Mouse (Mus musculus) CH12.LX (cell line): ENCODE results near the gene Cnnm2. TPM values are rescaled to one million over a fixed set of nuclear protein-coding genes. Genes with fewer than 3 reads are reported as not detected.

Experiments used
- DNase-seq: peaks from one replicate; pipeline ENCODE4 v3.0.0-alpha.2; 2013; ENCODE audit errors: extremely low read depth
- H3K27ac ChIP-seq: 2 replicates; pipeline ENCODE4 v1.5.1; 2012; ENCODE audit warnings: low read depth, mild to moderate bottlenecking, control low read depth, moderate library complexity; ENCODE audit not compliant: insufficient read depth
- H3K27me3 ChIP-seq: replicated peaks from 2 replicates; pipeline ENCODE3; 2012; ENCODE audit warnings: inconsistent platforms
- H3K36me3 ChIP-seq, 2 experiments: replicated peaks in 1 of 2; 2 replicates each; pipeline versions ENCODE3 to v1.6.1; 2012; ENCODE audit warnings: inconsistent platforms in 1 of 2, low read length in 1 of 2, mild to moderate bottlenecking in 1 of 2, mixed read lengths in 1 of 2, moderate library complexity in 1 of 2; ENCODE audit not compliant: control insufficient read depth in 1 of 2, insufficient read depth in 1 of 2
- H3K4me1 ChIP-seq, 2 experiments: 2 replicates each; pipeline ENCODE4 v1.6.1; 2012; ENCODE audit warnings: inconsistent platforms in 1 of 2, moderate library complexity in 1 of 2; ENCODE audit not compliant: insufficient read depth in 2 of 2, control insufficient read depth in 1 of 2
- H3K4me2 ChIP-seq: 2 replicates; pipeline ENCODE4 v1.6.1; 2012; ENCODE audit warnings: low read depth, mild to moderate bottlenecking, control low read depth; ENCODE audit not compliant: poor library complexity, insufficient read depth, severe bottlenecking
- H3K4me3 ChIP-seq, 3 experiments: fragments of 150-350 bp in 1 of 3; sonication (generic) in 1 of 3; replicated peaks in 1 of 3; 2 replicates each; pipeline versions ENCODE3 to v1.5.1; 2011 to 2012; ENCODE audit warnings: low read depth in 2 of 3, low read length in 2 of 3, mild to moderate bottlenecking in 2 of 3, moderate library complexity in 2 of 3, control low read depth in 1 of 3, improper control_type of control experiment in 1 of 3, inconsistent platforms in 1 of 3, mixed read lengths in 1 of 3; ENCODE audit not compliant: poor library complexity in 1 of 3
- H3K79me2 ChIP-seq: replicated peaks from 2 replicates; pipeline ENCODE4 v1.6.1; 2012; ENCODE audit warnings: mild to moderate bottlenecking, moderate library complexity; ENCODE audit not compliant: control insufficient read depth, poor library complexity, insufficient read depth, severe bottlenecking; ENCODE audit errors: extremely low read depth
- H3K9ac ChIP-seq: 2 replicates; pipeline ENCODE4 v1.6.1; 2012; ENCODE audit warnings: low read depth, mild to moderate bottlenecking, control low read depth, moderate library complexity; ENCODE audit not compliant: insufficient read depth
- H3K9me3 ChIP-seq: replicated peaks from 2 replicates; pipeline ENCODE3; 2012; ENCODE audit warnings: low read length, inconsistent platforms, mixed read lengths
- BHLHE40 ChIP-seq: IDR thresholded peaks from 2 replicates; pipeline ENCODE4 v1.6.1; 2011; ENCODE audit warnings: mild to moderate bottlenecking, low read depth, low read length, improper control_type of control experiment
- CHD1 ChIP-seq: IDR thresholded peaks from 2 replicates; pipeline ENCODE4 v1.6.1; 2012; ENCODE audit warnings: low read depth, low read length, improper control_type of control experiment, inconsistent platforms
- ELF1 ChIP-seq: IDR thresholded peaks from 2 replicates; pipeline ENCODE4 v1.6.1; 2014; ENCODE audit warnings: low read depth, mild to moderate bottlenecking, inconsistent platforms, low read length, improper control_type of control experiment
- GABPA ChIP-seq: IDR thresholded peaks from 2 replicates; pipeline ENCODE4 v1.6.1; 2012; ENCODE audit warnings: low read depth, low read length, improper control_type of control experiment, inconsistent platforms; ENCODE audit not compliant: insufficient replicate concordance
- HCFC1 ChIP-seq: IDR thresholded peaks from 2 replicates; pipeline ENCODE4 v1.6.1; 2012; ENCODE audit warnings: low read depth, mild to moderate bottlenecking, inconsistent platforms, low read length, improper control_type of control experiment
- IRF4 ChIP-seq: IDR thresholded peaks from 2 replicates; pipeline ENCODE4 v1.6.1; 2014; ENCODE audit warnings: low read depth, mild to moderate bottlenecking, inconsistent platforms, low read length, improper control_type of control experiment
- JUN ChIP-seq: IDR thresholded peaks from 2 replicates; pipeline ENCODE4 v1.6.1; 2011; ENCODE audit warnings: low read depth, mild to moderate bottlenecking, low read length, improper control_type of control experiment, moderate library complexity; ENCODE audit not compliant: insufficient read depth
- JUND ChIP-seq: conservative IDR thresholded peaks from 2 replicates; pipeline ENCODE4 v1.6.1; 2011; ENCODE audit warnings: low read depth, low read length, improper control_type of control experiment
- KAT2A ChIP-seq: IDR thresholded peaks from 2 replicates; pipeline ENCODE4 v1.6.1; 2012; ENCODE audit warnings: low read length, improper control_type of control experiment, inconsistent platforms; ENCODE audit not compliant: insufficient replicate concordance
- MAFK ChIP-seq: IDR thresholded peaks from 2 replicates; pipeline ENCODE4 v1.6.1; 2011; ENCODE audit warnings: low read length, improper control_type of control experiment; ENCODE audit not compliant: insufficient replicate concordance
- MEF2A ChIP-seq: IDR thresholded peaks from 2 replicates; pipeline ENCODE4 v1.6.1; 2014; ENCODE audit warnings: low read depth, mild to moderate bottlenecking, inconsistent platforms, low read length, improper control_type of control experiment, borderline replicate concordance
- MYC ChIP-seq: IDR thresholded peaks from 2 replicates; pipeline ENCODE4 v1.6.1; 2011; ENCODE audit warnings: low read depth, mild to moderate bottlenecking, improper control_type of control experiment, low read length
- NELFE ChIP-seq: IDR thresholded peaks from 2 replicates; pipeline ENCODE4 v1.6.1; 2011; ENCODE audit warnings: low read depth, low read length, improper control_type of control experiment
- NRF1 ChIP-seq: IDR thresholded peaks from 2 replicates; pipeline ENCODE4 v1.6.1; 2014; ENCODE audit warnings: low read depth, mild to moderate bottlenecking, inconsistent platforms, low read length, improper control_type of control experiment, moderate library complexity
- POLR2AphosphoS2 ChIP-seq: IDR thresholded peaks from 2 replicates; pipeline ENCODE4 v1.6.1; 2011; ENCODE audit warnings: low read depth, low read length, improper control_type of control experiment
- TBP ChIP-seq: conservative IDR thresholded peaks from 2 replicates; pipeline ENCODE4 v1.6.1; 2011; ENCODE audit warnings: low read depth, low read length, improper control_type of control experiment
- TCF12 ChIP-seq: IDR thresholded peaks from 2 replicates; pipeline ENCODE4 v1.6.1; 2014; ENCODE audit warnings: low read depth, mild to moderate bottlenecking, inconsistent platforms, low read length, improper control_type of control experiment
- UBTF ChIP-seq: IDR thresholded peaks from 2 replicates; pipeline ENCODE4 v1.6.1; 2012; ENCODE audit warnings: low read depth, mild to moderate bottlenecking, inconsistent platforms, low read length, improper control_type of control experiment, moderate library complexity
- USF1 ChIP-seq: IDR thresholded peaks from 2 replicates; pipeline ENCODE4 v1.6.1; 2014; ENCODE audit warnings: low read depth, mild to moderate bottlenecking, inconsistent platforms, low read length, improper control_type of control experiment
- ZC3H11A ChIP-seq: IDR thresholded peaks from 2 replicates; pipeline ENCODE4 v1.6.1; 2012; ENCODE audit warnings: low read depth, mild to moderate bottlenecking, inconsistent platforms, low read length, improper control_type of control experiment
- ZNF384 ChIP-seq: IDR thresholded peaks from 2 replicates; pipeline ENCODE4 v1.6.1; 2012; ENCODE audit warnings: low read depth, low read length, improper control_type of control experiment, inconsistent platforms
- dilution Hi-C: fragments of 300-500 bp; cut with MboI; formaldehyde crosslinking; loops from 2 replicates; pipeline ENCODE4 v1.14.3; 2020; ENCODE audit warnings: low sequenced_read_pairs; ENCODE audit not compliant: extremely low pct_unique_long_range_greater_than_20kb, extremely low pct_ligation_motif_present
- in situ Hi-C: fragments of 300-500 bp; cut with MboI; formaldehyde crosslinking; loops from 3 replicates; pipeline ENCODE4 v1.14.3; 2019; ENCODE audit warnings: low sequenced_read_pairs, low pct_ligation_motif_present, low pct_unique_long_range_greater_than_20kb, mixed read lengths
- polyA plus RNA-seq: library from polyadenylated mRNA; unstranded; fragments of >175 nt; gene quantifications from 2 replicates; pipeline ENCODE4 v1.2.1, GENCODE M21; 2012; ENCODE audit warnings: low read depth; ENCODE audit not compliant: insufficient read length
- total RNA-seq, 2 experiments: library from RNA; depleted of rRNA; stranded (reverse); fragments of 300-350 nt in 1 of 2; fragments of >200 nt in 1 of 2; gene quantifications; 2 replicates each; pipeline ENCODE4 v1.2.3; 2012 to 2014

Cnnm2 gene
- total and polyA plus RNA-seq, 3 experiments, result 1.8 to 3.7 (median 2.6) TPM

DNA sequence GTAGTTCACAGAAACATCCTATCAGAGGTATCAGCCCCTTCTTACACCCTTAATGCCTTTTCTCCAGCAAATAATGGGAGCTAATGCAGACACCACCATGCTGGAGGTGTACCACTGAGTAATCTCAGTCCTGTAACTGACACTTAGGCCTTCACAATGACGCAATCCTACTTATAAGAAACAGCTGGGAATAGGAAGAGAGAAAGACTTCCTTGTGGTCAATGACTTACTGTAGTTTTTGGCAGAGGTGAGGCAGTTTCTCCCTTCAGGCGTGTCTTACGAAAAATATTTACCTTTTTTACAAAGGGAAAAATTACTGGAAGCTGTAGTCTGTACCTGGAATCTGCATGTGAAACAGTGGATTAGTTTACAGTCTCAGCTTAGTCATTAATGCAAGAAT is 31.1 kb downstream of the Cnnm2 start:
- DNase-seq, result no peak
- Histone ChIP-seq H3K79me2 (no peaks in the 10 kb centered on the region), H3K9me3 (no peaks in the 10 kb centered on the region), H3K9ac (no peak overlapping the region), H3K4me1 (peaks cover 0 to 7% of the 10 kb centered on the region in 2 experiments; a peak in 2 of 4 replicates), H3K4me3 (no peak overlapping the region), H3K27ac (no peak overlapping the region), H3K27me3 (no peaks in the 10 kb centered on the region), H3K4me2 (no peak overlapping the region), H3K36me3 (no peaks in the 10 kb centered on the region)
- TF ChIP-seq JUND, result no peak
- no peak for TF ChIP-seq TBP
- no peak for TF ChIP-seq MAFK
- TF ChIP-seq NELFE, result no peak
- in situ Hi-C loops (no loop called here), dilution Hi-C loops (no loop called here)

- peaks cover 0 to 7% of the 10 kb centered on the region in 2 experiments; a peak in 2 of 4 replicates for H3K4me1 ChIP-seq
- H3K4me3 ChIP-seq, result no peak overlapping the region
- no peak overlapping the region for H3K27ac ChIP-seq
- H3K36me3 ChIP-seq, result no peaks in the 10 kb centered on the region
- no peaks in the 10 kb centered on the region for H3K9me3 ChIP-seq
- no peak overlapping the region for H3K4me2 ChIP-seq
- in situ Hi-C loops, result no loop called here
- no peak overlapping the region for H3K9ac ChIP-seq
- TF ChIP-seq HCFC1 (no peak), USF1 (no peak), GABPA (no peak), MYC (no peak), ZNF384 (no peak), POLR2AphosphoS2 (no peak), KAT2A (no peak), TCF12 (no peak), UBTF (no peak), CHD1 (no peak), ELF1 (no peak), ZC3H11A (no peak), IRF4 (no peak), JUN (no peak), MEF2A (no peak), JUND (no peak), MAFK (no peak), NRF1 (no peak), TBP (no peak), BHLHE40 (no peak)
- H3K27me3 ChIP-seq, result no peaks in the 10 kb centered on the region
- no peaks in the 10 kb centered on the region for H3K79me2 ChIP-seq
- DNase-seq, result no peak
- dilution Hi-C loops, result no loop called here
Measured at GRCm38 (mm10) chr19:46794181-46794580, 32.8 kb downstream of the Cnnm2 start.
